Comparison of ENCODE assay signal across 11 mouse cellular contexts in genomic region chr1:84585434-84585833, GRCm38 (mm10).
DNase-seq lines count a peak whose midpoint lies in the region; ATAC-seq and TF ChIP-seq lines count a peak whose summit lies in the region.
"Had no signal": no experiment of that assay in that cellular context is flagged by ENCODE, and none has a peak within 500 bp of the region (broad histone marks: within the 10 kb centered on the region; RNA-seq: fewer than 3 reads in every experiment).

No protein-coding gene starts in this region.

- no peak overlapping the region for H3K27ac ChIP-seq in forebrain, embryonic 11.5 days (ENCODE audit: low read depth, low read length)
- H3K27ac ChIP-seq in forebrain, embryonic 10.5 days, result no peak overlapping the region
- H3K27ac ChIP-seq in forebrain, embryonic 16.5 days (ENCODE audit: low read length), result peak overlapping the region; percentile 61
- no peak overlapping the region for H3K27ac ChIP-seq in midbrain, embryonic 11.5 days (ENCODE audit: low read depth, low read length)
- H3K27ac ChIP-seq in stomach, postnatal 0 days (replicated peaks), result no peak overlapping the region
- H3K27ac ChIP-seq: heart, embryonic 13.5 days; kidney, embryonic 15.5 days had no signal

- peak; percentile 80 for ATAC-seq in forebrain, embryonic 11.5 days (replicated peaks; ENCODE audit: low FRiP score)
- peak; percentile 80 for ATAC-seq in forebrain, embryonic 16.5 days
- ATAC-seq in midbrain, embryonic 11.5 days (ENCODE audit: low FRiP score), result peak; percentile 79
- no peak for ATAC-seq in stomach, postnatal 0 days (ENCODE audit: low FRiP score, low TSS enrichment)
- no peak for ATAC-seq in granulocyte monocyte progenitor cell, adult 5-6 weeks (replicated peaks; ENCODE audit: poor library complexity, severe bottlenecking)

- peak; percentile 64 for DNase-seq in forebrain, embryonic 11.5 days (ENCODE audit: low spot score)
- no peak for DNase-seq in forebrain, embryonic 10.5 days (ENCODE audit: extremely low spot score, low spot score)
- DNase-seq in R1 (ENCODE audit: low read depth, low spot score), result peak; percentile 20
- no peak for DNase-seq in midbrain, embryonic 11.5 days (ENCODE audit: low spot score, missing footprints)
- DNase-seq in stomach, postnatal 0 days (ENCODE audit: low spot score), result no peak
- no peak for DNase-seq in heart, adult 8-10 months (ENCODE audit: low spot score)
- DNase-seq: liver had no signal

- 11% methylated on average over 6 of the region's 6 CpGs for WGBS in forebrain, embryonic 11.5 days
- WGBS in forebrain, embryonic 10.5 days, result 19% methylated on average over 6 of the region's 6 CpGs
- WGBS in forebrain, embryonic 16.5 days, result 2% methylated on average over 6 of the region's 6 CpGs
- WGBS in midbrain, embryonic 11.5 days, result 12% methylated on average over 6 of the region's 6 CpGs
- 20% methylated on average over 6 of the region's 6 CpGs for WGBS in stomach, postnatal 0 days

- no peak overlapping the region for H3K9ac ChIP-seq in forebrain, embryonic 11.5 days (ENCODE audit: low read length)
- H3K9ac ChIP-seq in forebrain, embryonic 16.5 days (replicated peaks; ENCODE audit: low read depth, low read length), result no peak overlapping the region
- H3K9ac ChIP-seq in midbrain, embryonic 11.5 days (ENCODE audit: low read length), result no peak overlapping the region
- no peak overlapping the region for H3K9ac ChIP-seq in stomach, postnatal 0 days (ENCODE audit: low read length)
- H3K9ac ChIP-seq: heart, embryonic 13.5 days; kidney, embryonic 15.5 days had no signal

- peak overlapping the region; percentile 28; the same call in 1 of the 2 replicates for H3K4me2 ChIP-seq in forebrain, embryonic 11.5 days (ENCODE audit: low read depth, low read length, severe bottlenecking)
- peak overlapping the region; percentile 28 for H3K4me2 ChIP-seq in forebrain, embryonic 16.5 days (ENCODE audit: low read length)
- peak overlapping the region; percentile 23; the same call in 1 of the 2 replicates for H3K4me2 ChIP-seq in midbrain, embryonic 11.5 days
- no peak overlapping the region for H3K4me2 ChIP-seq in stomach, postnatal 0 days (replicated peaks; ENCODE audit: low read depth)
- H3K4me2 ChIP-seq: heart, embryonic 13.5 days; kidney, embryonic 15.5 days had no signal

- H3K4me3 ChIP-seq in forebrain, embryonic 11.5 days (ENCODE audit: low read depth, low read length), result no peak overlapping the region
- no peak overlapping the region; the same call in 1 of the 2 replicates for H3K4me3 ChIP-seq in forebrain, embryonic 10.5 days
- H3K4me3 ChIP-seq in forebrain, embryonic 16.5 days (replicated peaks; ENCODE audit: low read length), result no peak overlapping the region
- no peak overlapping the region for H3K4me3 ChIP-seq in midbrain, embryonic 11.5 days (ENCODE audit: low read depth, low read length)
- no peak overlapping the region for H3K4me3 ChIP-seq in stomach, postnatal 0 days (ENCODE audit: low read depth, low read length)
- H3K4me3 ChIP-seq: heart, embryonic 13.5 days; kidney, embryonic 15.5 days had no signal

- TF ChIP-seq CTCF in stomach, postnatal 0 days (IDR thresholded peaks at IDR 0.05; ENCODE audit: low read depth), result no peak

- peaks cover 6% of the 10 kb centered on the region for H3K4me1 ChIP-seq in forebrain, embryonic 11.5 days (replicated peaks; ENCODE audit: control insufficient read depth, insufficient read depth, low read length)
- H3K4me1 ChIP-seq in forebrain, embryonic 10.5 days, result peaks cover 34% of the 10 kb centered on the region
- peaks cover 25% of the 10 kb centered on the region for H3K4me1 ChIP-seq in forebrain, embryonic 16.5 days (replicated peaks; ENCODE audit: control insufficient read depth, insufficient read depth, low read length)
- H3K4me1 ChIP-seq in midbrain, embryonic 11.5 days (ENCODE audit: control insufficient read depth, insufficient read depth, low read length), result peaks cover 9% of the 10 kb centered on the region
- H3K4me1 ChIP-seq in stomach, postnatal 0 days (replicated peaks; ENCODE audit: control insufficient read depth, insufficient read depth), result no peaks in the 10 kb centered on the region
- H3K4me1 ChIP-seq: kidney, embryonic 15.5 days had no signal

- H3K27me3 ChIP-seq in forebrain, embryonic 11.5 days (ENCODE audit: control insufficient read depth, insufficient read depth, low read length), result no peaks in the 10 kb centered on the region
- H3K27me3 ChIP-seq in forebrain, embryonic 10.5 days (ENCODE audit: poor library complexity, severe bottlenecking), result no peaks in the 10 kb centered on the region
- no peaks in the 10 kb centered on the region for H3K27me3 ChIP-seq in forebrain, embryonic 16.5 days (replicated peaks; ENCODE audit: control insufficient read depth, insufficient read depth, low read length)
- no peaks in the 10 kb centered on the region for H3K27me3 ChIP-seq in midbrain, embryonic 11.5 days (ENCODE audit: control insufficient read depth, insufficient read depth, low read length)
- H3K27me3 ChIP-seq in stomach, postnatal 0 days (ENCODE audit: control insufficient read depth, insufficient read depth, low read length), result no peaks in the 10 kb centered on the region
- H3K27me3 ChIP-seq: heart, embryonic 13.5 days; kidney, embryonic 15.5 days had no signal

- H3K36me3 ChIP-seq in forebrain, embryonic 11.5 days (ENCODE audit: control insufficient read depth, insufficient read depth, low read length), result no peaks in the 10 kb centered on the region
- H3K36me3 ChIP-seq in forebrain, embryonic 10.5 days (replicated peaks), result no peaks in the 10 kb centered on the region
- no peaks in the 10 kb centered on the region for H3K36me3 ChIP-seq in forebrain, embryonic 16.5 days (ENCODE audit: control insufficient read depth, insufficient read depth)
- H3K36me3 ChIP-seq in midbrain, embryonic 11.5 days (ENCODE audit: control insufficient read depth, insufficient read depth, low read length), result no peaks in the 10 kb centered on the region
- no peaks in the 10 kb centered on the region for H3K36me3 ChIP-seq in stomach, postnatal 0 days (ENCODE audit: control insufficient read depth, insufficient read depth, low read length)
- H3K36me3 ChIP-seq: heart, embryonic 13.5 days; kidney, embryonic 15.5 days had no signal

- no peaks in the 10 kb centered on the region for H3K9me3 ChIP-seq in forebrain, embryonic 11.5 days (ENCODE audit: control insufficient read depth, low read length)
- no peaks in the 10 kb centered on the region for H3K9me3 ChIP-seq in forebrain, embryonic 10.5 days
- H3K9me3 ChIP-seq in forebrain, embryonic 16.5 days (ENCODE audit: control insufficient read depth, low read length), result no peaks in the 10 kb centered on the region
- no peaks in the 10 kb centered on the region for H3K9me3 ChIP-seq in midbrain, embryonic 11.5 days (ENCODE audit: control insufficient read depth, low read length)
- H3K9me3 ChIP-seq in stomach, postnatal 0 days (ENCODE audit: control insufficient read depth, low read length), result no peaks in the 10 kb centered on the region
- H3K9me3 ChIP-seq: heart, embryonic 13.5 days; kidney, embryonic 15.5 days had no signal

- no peak for TF ChIP-seq EP300 in stomach, postnatal 0 days (optimal IDR thresholded peaks at IDR 0.05)

Comparison
In these comparisons a context has a peak if more than half of its experiments do, and no peak if none do; other contexts are left out.
1. DNase-seq: peak in forebrain, embryonic 11.5 days (single experiment) and R1 (single experiment); none in forebrain, embryonic 10.5 days (single experiment), midbrain, embryonic 11.5 days (single experiment), stomach, postnatal 0 days (single experiment) and heart, adult 8-10 months (single experiment).
2. ATAC-seq: peak in forebrain, embryonic 11.5 days (single experiment), forebrain, embryonic 16.5 days (single experiment) and midbrain, embryonic 11.5 days (single experiment); none in stomach, postnatal 0 days (single experiment) and granulocyte monocyte progenitor cell, adult 5-6 weeks (single experiment).